Mouse (Mus musculus) embryo, embryonic 11.5 days (tissue): Measurements from ENCODE around the gene Pacrg.

Experiments
- DNase-seq: peaks from one replicate; pipeline ENCODE4 v3.0.0-alpha.2; 2012; ENCODE audit warnings: low read depth, low spot score

Gene Pacrg

GRCm38 (mm10) chr17:10840148-10840707 is at the start of gene Pacrg, which contains the start of gene Prkn:
TSS of gene Pacrg (minus strand) at chr17:10840311.
TSS of gene Prkn (plus strand) at chr17:10840384.
- peak; percentile 96 for DNase-seq

- DNase-seq: peak; percentile 8
Observed at GRCm38 (mm10) chr17:10887924-10888323, 47.8 kb upstream of the Pacrg start.

GRCm38 (mm10) chr17:10882260-10882659 is 42.1 kb upstream of the Pacrg start:
- DNase-seq: no peak

- no peak for DNase-seq
Observed at GRCm38 (mm10) chr17:10878986-10879385, 38.9 kb upstream of the Pacrg start.

- no peak for DNase-seq
Observed at GRCm38 (mm10) chr17:10874208-10875187, 34.4 kb upstream of the Pacrg start.

GRCm38 (mm10) chr17:10854207-10854606 is 14.1 kb upstream of the Pacrg start:
- no peak for DNase-seq

- DNase-seq: peak; percentile 23
Observed at GRCm38 (mm10) chr17:10840731-10841201, 655 bp upstream of the Pacrg start.

- no peak for DNase-seq
Observed at GRCm38 (mm10) chr17:10818971-10819370, 21.1 kb downstream of the Pacrg start.

GRCm38 (mm10) chr17:10808571-10808970 is 31.5 kb downstream of the Pacrg start:
- DNase-seq: no peak

- no peak for DNase-seq
Observed at GRCm38 (mm10) chr17:10807261-10807998, 32.7 kb downstream of the Pacrg start.

GRCm38 (mm10) chr17:10806692-10807091 is 33.4 kb downstream of the Pacrg start:
- DNase-seq: no peak

- DNase-seq: peak; percentile 32
Observed at GRCm38 (mm10) chr17:10791661-10792060, 48.5 kb downstream of the Pacrg start.

- no peak for DNase-seq
Observed at GRCm38 (mm10) chr17:10784401-10784920, 55.6 kb downstream of the Pacrg start.

- no peak for DNase-seq
Observed at GRCm38 (mm10) chr17:10776503-10776902, 63.6 kb downstream of the Pacrg start.

GRCm38 (mm10) chr17:10774468-10774867 is 65.6 kb downstream of the Pacrg start:
- no peak for DNase-seq

- DNase-seq: no peak
Observed at GRCm38 (mm10) chr17:10772207-10772606, 67.9 kb downstream of the Pacrg start.

GRCm38 (mm10) chr17:10769873-10770272 is 70.2 kb downstream of the Pacrg start:
- DNase-seq: peak; percentile 43

- no peak for DNase-seq
Observed at GRCm38 (mm10) chr17:10766735-10767406, 73.2 kb downstream of the Pacrg start.

GRCm38 (mm10) chr17:10764343-10764742 is 75.8 kb downstream of the Pacrg start:
- no peak for DNase-seq

GRCm38 (mm10) chr17:10757455-10757854 is 82.7 kb downstream of the Pacrg start:
- no peak for DNase-seq
